Mouse (Mus musculus) hindlimb bud, embryonic 11.5 days (tissue): ENCODE measurements around the gene Tbc1d22a.

Source experiments
- DNase-seq: peaks from one replicate; pipeline ENCODE4 v3.0.0-alpha.2; 2012; ENCODE audit warnings: low read depth, low spot score; ENCODE audit errors: extremely low spot score

The Tbc1d22a gene

DNA sequence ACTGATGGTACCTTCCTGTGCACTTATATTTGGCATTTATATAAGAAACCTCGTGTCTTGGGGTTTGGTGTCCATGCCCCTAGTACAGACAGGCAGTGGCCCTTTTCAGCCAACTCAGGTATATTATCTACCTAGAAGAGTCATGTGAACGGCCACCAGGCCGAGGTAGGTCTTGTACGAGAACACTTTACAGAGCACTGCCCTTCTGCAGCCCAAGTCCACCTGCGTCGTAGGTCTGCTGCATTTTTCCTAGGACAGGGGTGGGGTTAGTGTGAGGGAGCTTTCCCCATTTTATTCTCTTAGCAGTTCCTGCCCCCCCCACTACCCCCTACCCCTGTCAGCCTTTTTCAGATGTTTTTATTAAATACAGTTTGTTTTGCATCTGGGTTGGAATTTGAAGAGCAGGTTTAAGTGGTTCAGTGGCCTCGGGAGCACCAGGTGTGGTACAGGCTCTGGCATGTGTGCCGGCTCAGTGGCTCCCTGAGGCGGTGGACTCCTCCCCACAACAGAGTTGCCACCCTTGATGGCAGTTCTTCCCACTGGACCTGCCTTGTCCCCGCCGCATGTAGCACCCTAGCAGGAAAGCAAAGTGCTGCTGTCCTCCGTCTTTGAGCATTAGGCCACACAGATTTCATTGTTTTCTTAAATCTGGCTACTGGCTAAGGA is 277.3 kb downstream of the Tbc1d22a start:
- no peak for DNase-seq

DNA sequence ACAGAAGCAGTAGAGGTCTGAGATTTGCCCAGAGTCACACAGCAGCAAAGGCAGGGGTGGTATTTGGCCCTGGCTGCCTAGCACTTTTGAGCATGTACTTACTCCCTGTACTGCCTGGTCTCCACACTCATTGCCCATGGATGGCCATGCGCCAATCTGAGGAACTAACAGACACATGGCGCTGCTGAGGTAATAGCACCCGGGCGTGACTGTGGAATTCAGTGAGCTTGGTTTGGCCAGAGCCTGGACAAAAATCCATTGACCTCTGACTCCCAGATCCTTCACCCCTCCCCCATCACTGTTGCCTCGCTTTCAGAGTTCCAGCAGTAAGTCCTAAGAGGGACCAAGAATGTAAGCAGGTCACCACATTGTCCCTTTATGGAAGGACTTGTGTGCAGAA is 278.4 kb downstream of the Tbc1d22a start:
- no peak for DNase-seq

DNA sequence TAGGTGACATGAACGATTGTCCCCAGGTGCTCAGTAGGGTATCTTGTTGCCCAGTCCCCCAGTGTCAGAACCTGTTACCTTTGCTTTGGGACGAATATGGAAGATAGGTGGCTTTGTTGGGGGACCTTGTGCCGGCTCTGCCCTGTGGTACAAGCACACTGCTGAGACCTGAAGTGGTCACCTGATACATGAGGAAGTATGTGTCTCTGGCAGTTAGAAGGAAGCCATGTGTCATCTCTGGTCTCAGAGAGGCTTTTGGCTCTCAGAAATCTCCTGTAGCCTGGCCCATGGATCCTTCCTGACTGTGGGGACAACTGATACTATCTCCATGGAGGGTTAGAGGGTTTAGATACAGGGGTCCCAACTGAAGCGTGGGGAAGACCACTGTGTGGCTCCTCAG is 281.9 kb downstream of the Tbc1d22a start:
- DNase-seq, result no peak

DNA sequence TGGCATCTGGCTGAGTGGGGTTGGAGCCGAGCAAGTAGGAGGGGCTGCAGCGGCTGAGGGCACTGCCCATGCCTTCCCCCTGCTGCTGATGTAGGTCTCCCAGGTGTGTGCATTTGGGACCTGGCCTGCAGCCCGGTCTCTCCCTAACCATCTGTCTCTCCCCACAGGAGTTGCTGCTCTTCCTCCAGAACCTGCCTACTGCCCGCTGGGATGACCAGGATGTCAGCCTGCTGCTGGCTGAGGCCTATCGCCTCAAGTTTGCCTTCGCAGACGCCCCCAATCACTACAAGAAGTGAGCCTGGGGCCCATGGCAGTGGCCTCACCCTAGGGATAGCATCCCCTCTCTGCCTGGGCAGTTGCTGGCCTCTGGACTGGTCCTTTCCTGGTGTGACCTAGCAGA is 282.4 kb downstream of the Tbc1d22a start:
- DNase-seq, result no peak

DNA sequence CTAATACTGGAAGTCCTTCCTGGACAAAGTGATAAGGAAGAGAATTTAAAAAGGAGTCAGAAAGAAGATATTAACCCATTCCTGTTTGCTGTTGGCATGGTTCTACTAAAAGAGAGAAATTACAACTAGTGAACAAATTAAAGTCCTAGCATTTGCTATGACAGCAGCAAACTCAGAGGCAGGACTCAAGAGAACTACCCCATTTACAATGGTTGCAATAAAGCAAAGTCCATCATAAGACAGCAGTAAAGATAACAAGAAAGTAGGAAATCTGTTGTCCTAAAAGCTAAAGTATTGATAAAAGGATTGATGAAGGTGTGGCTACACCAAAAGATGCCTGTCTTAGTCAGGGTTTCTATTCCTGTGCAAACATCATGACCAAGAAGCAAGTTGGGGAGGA is 286.3 kb downstream of the Tbc1d22a start:
- no peak for DNase-seq

DNA sequence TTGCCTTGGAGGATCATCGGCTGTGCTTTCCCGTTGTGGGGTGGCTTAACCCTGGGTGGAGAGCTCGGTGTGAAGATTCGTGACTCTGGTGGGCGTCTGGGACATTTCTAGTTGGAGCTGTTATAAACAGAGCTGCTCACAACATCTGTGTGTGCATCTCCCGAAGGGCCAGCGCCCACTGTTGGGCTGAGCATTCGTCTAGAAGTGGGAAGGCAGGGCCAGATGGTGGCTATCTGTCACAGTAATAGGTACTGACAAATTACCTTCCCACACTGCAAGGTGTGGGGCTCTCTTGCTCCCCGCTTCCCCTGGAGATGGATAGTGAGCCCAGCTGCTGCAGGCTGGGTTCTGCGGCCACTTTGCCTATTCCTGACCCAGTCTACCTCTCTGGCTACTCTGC is 289.2 kb downstream of the Tbc1d22a start:
- no peak for DNase-seq

DNA sequence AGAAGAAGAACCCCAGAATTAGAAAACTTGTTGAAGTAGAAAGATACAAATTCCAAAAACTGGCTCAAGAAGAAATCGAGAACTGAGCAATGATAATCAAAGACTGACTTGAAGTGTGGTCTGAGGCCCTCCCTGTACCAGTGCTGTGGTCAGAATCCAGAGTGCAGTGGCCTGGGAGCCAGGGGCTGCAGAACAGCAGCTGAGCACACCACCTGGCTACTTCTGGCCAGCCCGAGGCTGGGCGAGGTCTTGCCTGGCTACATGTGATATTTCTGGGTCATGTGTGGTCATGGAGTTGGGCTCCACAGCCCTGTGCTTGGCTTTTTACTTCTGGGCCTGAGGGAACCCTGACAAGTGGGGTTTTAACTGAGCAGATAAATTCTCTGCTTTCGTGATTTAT is 292.4 kb downstream of the Tbc1d22a start:
- DNase-seq, result no peak

DNA sequence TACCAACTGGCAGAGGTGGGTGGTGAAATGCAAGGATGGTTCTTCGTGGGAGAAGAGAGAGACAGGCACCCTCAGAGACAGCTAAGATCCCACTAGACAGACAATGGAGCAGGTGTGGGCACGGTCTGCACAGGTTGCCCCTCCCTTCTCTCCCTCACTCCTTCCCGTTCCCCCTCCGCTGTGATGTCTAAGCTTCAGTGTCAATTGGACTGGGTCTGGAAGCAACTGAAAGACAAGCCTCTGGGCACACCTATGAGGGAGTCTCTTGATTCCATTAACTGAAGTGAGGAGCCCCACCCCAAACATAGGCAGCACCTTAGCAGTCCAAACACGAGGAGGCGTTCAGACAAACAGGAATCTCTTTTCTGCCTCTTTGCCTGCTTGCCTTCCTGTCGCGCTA is 293.3 kb downstream of the Tbc1d22a start:
- DNase-seq, result no peak

DNA sequence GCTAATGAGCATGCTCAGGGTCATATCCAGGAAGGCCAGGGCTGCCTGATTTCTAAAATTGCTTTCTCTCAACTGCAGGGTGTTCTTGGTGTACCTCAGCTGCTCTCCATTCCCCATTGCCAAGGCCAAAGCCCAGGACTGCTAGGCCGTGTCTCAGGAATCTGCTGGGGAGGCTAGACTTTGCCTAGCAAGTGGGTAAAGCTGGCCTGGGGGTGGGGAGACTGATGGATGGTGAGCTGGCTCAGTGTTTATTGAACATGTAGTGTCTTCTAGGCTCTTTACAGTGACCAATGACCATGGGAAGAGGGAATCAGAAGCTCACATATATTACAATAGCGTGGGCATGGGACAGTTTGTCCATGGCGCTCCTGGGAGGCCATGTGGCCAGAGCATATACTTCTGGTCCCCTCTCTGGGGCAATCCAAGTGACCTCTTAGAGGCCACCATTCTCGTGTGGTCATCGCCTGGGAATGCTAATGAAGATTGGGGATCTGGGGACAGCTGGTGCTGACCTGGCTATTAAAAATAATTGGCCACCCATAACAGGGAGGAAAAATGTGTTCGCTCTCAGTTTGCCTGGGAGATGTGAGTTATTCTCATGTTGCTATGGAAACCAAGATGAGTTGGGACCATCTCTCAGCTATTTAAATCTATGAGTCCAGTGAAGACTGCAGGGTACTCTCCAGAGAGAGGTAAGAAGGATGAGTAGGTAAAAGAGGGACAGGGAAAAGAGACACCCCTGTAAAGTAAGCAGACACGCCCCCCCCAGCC is 294.3 kb downstream of the Tbc1d22a start:
- DNase-seq, result no peak

DNA sequence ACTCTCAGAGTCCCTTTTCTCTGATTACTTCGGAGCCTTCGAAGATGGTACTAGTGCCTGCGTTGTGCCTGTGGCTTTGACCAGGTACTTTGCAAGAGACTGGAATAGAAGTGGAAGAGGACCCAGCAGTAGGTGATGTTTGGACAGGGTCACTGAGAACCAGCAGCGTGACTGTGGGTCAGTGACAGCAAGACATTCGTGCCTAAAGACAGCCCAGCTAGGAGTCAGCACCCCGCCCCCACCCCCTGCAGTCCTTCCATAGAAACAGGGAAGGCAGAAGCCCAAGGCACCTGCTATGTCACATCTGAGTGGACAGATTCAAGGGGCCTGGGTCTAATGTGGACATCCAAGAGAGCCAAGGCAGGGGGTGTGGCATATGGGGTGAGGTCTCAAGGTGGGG is 295.3 kb downstream of the Tbc1d22a start:
- no peak for DNase-seq

DNA sequence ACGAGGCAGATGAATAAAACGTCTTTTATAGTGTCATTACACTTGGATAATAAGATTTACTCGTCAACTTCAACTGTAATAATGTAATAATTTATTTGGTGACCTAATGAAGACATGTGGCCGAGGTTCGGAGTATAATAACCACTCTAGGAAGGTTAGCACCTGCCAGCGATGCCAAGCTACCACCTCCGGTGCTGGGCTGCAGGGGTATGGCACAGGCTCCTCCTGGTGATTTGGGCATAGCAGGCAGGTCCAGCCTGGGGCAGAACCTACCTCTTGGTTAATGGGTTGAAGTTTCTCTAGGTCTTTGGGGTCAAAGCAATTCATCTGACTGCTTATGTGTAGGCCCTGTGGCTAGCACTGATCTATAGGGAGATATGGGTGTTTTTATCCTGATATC is 296.9 kb downstream of the Tbc1d22a start:
- DNase-seq, result no peak

DNA sequence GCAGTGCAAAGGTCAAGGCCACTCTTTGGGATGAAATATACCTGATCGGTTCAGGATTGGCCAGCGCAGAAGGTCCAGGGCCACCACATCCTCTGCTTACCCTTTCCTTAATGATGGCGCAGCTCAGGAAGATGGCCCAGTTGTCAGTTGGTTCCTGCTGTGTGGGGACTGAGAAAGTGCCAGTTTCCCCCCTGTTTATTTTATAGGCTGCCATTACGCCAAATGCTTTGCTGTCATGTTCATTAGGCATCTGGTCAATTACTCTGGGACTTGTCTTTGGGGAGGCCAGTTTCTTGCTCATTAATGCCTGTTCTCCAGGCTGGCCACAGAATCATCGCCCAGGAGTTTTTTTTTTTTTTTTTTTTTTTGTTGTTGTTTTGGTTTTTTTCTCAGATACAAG is 299.1 kb downstream of the Tbc1d22a start:
- no peak for DNase-seq

DNA sequence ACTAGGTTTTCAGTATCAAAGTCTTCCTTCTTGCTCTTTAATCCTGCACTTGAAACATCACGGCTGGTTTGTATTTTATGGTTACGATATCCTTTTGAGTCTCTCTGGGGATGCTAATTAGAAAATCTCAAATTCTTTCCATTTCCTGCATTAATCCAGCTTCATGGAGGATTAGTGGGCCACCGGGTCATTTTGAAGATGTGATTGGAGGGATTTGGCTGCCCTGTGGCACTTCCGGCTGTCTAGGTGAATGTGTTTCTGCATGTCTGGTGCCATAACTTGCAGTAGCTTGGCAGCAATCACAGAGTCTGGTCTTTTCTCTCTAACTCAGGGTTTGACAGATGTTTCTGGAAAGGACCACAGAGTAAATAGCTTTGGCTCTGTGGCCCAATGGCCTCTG is 305.9 kb downstream of the Tbc1d22a start:
- DNase-seq, result peak; percentile 41

DNA sequence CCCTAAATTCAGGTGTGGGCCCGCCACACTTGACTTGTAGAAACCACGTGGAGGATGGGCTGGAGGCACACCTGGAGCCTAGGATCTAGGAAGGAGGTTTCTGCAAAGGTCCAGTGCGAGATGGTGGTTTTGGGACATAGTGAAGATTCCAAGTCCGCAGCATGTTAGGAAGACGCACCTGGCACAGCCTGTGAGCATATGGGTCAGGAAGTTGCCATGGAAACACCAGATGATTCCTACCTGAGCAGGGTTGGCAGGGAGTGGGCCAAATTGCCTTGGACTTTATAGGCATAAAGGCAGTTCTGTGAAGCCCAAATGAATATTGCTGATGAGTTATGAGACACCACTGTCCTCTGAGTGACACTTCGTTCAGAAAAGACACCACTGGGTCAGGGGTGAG is 321.1 kb downstream of the Tbc1d22a start:
- DNase-seq, result no peak

DNA sequence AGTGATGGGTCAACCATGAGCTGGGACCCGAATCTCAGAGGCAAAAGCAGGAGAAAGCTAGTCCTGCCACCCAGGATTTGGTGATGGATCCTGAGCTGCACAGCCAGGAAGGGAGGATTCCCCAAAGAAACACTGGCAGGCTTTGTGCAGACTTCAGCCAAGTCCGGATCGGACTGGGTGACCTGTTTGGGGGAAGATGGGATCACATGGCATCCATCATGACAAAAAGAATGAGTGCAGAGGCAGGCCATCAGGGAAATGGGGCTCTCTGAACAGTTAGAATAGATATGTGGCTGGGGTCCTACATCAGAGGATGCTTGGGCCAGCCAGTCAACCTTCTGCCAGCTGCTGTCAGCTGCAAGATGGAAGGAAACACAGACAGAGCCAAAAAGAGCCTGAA is 328.1 kb downstream of the Tbc1d22a start:
- DNase-seq, result no peak

DNA sequence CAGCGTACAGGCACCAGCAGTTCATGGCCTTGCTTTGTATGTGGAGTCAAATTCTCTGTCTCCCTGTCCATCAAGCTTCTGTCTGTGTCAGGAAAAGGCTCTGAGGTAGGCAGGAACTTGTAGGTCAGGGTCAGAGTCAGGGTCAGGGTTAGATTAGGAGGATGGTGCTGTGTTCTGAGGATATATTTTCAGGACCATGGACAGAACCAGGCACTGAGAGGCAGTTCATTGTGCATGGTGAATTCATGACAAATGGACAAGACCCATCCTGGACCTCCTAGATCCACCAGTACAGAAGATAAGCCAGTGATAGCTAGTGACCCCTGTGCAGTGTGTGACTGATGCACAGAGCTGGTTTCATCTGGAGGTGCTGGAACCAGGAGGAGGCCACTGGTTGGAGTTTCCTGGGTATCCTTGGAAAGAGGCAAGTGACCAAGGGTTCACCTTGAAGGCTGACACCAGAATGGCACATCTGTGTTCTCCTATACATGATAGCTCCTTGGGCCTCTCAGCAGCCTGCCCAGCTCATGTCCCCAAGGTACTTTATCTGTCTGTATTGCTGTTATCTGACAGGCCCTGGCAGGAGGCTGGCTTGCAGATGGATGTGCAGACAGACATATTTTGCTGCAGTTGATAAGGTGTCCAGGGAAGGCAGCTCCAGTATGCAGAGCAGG is 330.0 kb downstream of the Tbc1d22a start:
- no peak for DNase-seq
